Comparison of ENCODE assay signal across 8 mouse cellular contexts in genomic region chr5:90203168-90203567, GRCm38 (mm10). TPM values are rescaled to one million over a fixed set of nuclear protein-coding genes. Genes with fewer than 3 reads are reported as not detected.
A peak's percentile ranks its signal among the peaks of the same experiment; 100 is the strongest.
DNase-seq lines count a peak whose midpoint lies in the region; ATAC-seq and TF ChIP-seq lines count a peak whose summit lies in the region.

No protein-coding gene starts in this region.

- ATAC-seq in G1E (ENCODE audit: extremely low read depth, insufficient number of reproducible peaks, low FRiP score, poor library complexity, severe bottlenecking): no peak

- no peak for TF ChIP-seq POLR2A in lung, adult 2 months (IDR thresholded peaks at IDR 0.05; ENCODE audit: borderline replicate concordance, extremely low read depth, low read depth, low read length)

- intact Hi-C loops in left cerebral cortex, adult 2 months (cut with DNase I): loop anchor here (2.0 to 10.0 kb wide), 4 partner anchors 298 to 702 kb away; partner anchors contain the start of gene Cxcl2
- intact Hi-C loops in left cerebral cortex, postnatal 10 days (cut with DNase I): loop anchor here (10.0 kb wide), 1 partner anchor 452 kb away; no protein-coding TSS in a partner anchor

- peaks cover 13% of the 10 kb centered on the region for H3K27me3 ChIP-seq in G1E (ENCODE audit: insufficient read depth, low read length)

- no peaks in the 10 kb centered on the region for H3K9me3 ChIP-seq in G1E (replicated peaks)

- no peaks in the 10 kb centered on the region for H3K36me3 ChIP-seq in G1E (replicated peaks)

- H3K27ac ChIP-seq in left cerebral cortex, adult 2 months: no peak overlapping the region

- DNase-seq in left cerebral cortex, adult 2 months (ENCODE audit: extremely low spot score in 1 of 2, low spot score in 2 of 2): peak in 1 of 2 experiments; percentile 28
- no peak for DNase-seq in left cerebral cortex, postnatal 10 days (ENCODE audit: extremely low spot score in 1 of 2, low spot score in 2 of 2)
- peak; percentile 19 for DNase-seq in G1E (ENCODE audit: low spot score)
- peak; percentile 50 for DNase-seq in c-Kit-negative CD71-positive TER-119-positive erythroid progenitor cells, embryonic 14.5 days (ENCODE audit: low read depth, low spot score)
- DNase-seq in forelimb bud, embryonic 11.5 days (ENCODE audit: low read depth, low spot score): peak; percentile 76
- DNase-seq in lung, adult 2 months: peak; percentile 10
- peak; percentile 21 for DNase-seq in skeletal muscle tissue, adult 2 months (ENCODE audit: low read depth, low spot score)
- DNase-seq in gastrocnemius, postnatal 4 days (ENCODE audit: low spot score in 2 of 2): no peak

- 14% methylated on average over 5 of the region's 5 CpGs for WGBS in lung, adult 2 months

- TF ChIP-seq CTCF in left cerebral cortex, adult 2 months (IDR thresholded peaks at IDR 0.05): peak; percentile 89
- TF ChIP-seq CTCF in G1E (IDR thresholded peaks at IDR 0.05; ENCODE audit: low read depth, low read length): peak; percentile 66
- TF ChIP-seq CTCF in lung, adult 2 months (IDR thresholded peaks at IDR 0.05; ENCODE audit: insufficient read depth, low read length): peak; percentile 53; the same call in 1 of the 2 replicates

- no peak overlapping the region for H3K4me3 ChIP-seq in left cerebral cortex, adult 2 months
- H3K4me3 ChIP-seq in G1E (ENCODE audit: low read depth, low read length): no peak overlapping the region
- H3K4me3 ChIP-seq in lung, adult 2 months (replicated peaks; ENCODE audit: extremely low read depth, low read depth, low read length): no peak overlapping the region

- no peaks in the 10 kb centered on the region for H3K4me1 ChIP-seq in G1E (ENCODE audit: insufficient read depth, low read depth, low read length)
- H3K4me1 ChIP-seq in lung, adult 2 months (ENCODE audit: control insufficient read depth, insufficient read depth, low read length): no peaks in the 10 kb centered on the region

RNA-seq across cellular contexts. Expression of gene Cox18, which starts 20.6 kb away (rescaled TPM):
- total RNA-seq in left cerebral cortex, adult 2 months (2021): 10 to 100 TPM; 24.7 to 25.9 TPM
- total RNA-seq in left cerebral cortex, postnatal 10 days (2021): 10 to 100 TPM; 26.5 to 31.3 TPM
- 58.3 and 62.8 TPM in 2 replicates for total RNA-seq in G1E (2014; fragmentation: Nextera tagmentation)
- total RNA-seq in G1E (2017): 25.9 and 27.9 TPM in 2 replicates
- polyA plus RNA-seq in G1E (2012): 66.0 and 67.9 TPM in 2 replicates
- polyA plus RNA-seq in lung, adult 2 months (2012; rRNA removed): 20.1 and 20.4 TPM in 2 replicates
- total RNA-seq in gastrocnemius, postnatal 4 days (2021): 10 to 100 TPM; 10.1 to 14.0 TPM

Comparison
In these comparisons a context has a peak if more than half of its experiments do, and no peak if none do; other contexts are left out.
1. DNase-seq: peak in G1E (single experiment), c-Kit-negative CD71-positive TER-119-positive erythroid progenitor cells, embryonic 14.5 days (single experiment), forelimb bud, embryonic 11.5 days (single experiment), lung, adult 2 months (single experiment) and skeletal muscle tissue, adult 2 months (single experiment); none in left cerebral cortex, postnatal 10 days (0 of 2) and gastrocnemius, postnatal 4 days (0 of 2).
2. Peak in every context shown above with its lines, with median percentiles within 50 percentile points of each other: CTCF ChIP-seq.